Mouse (Mus musculus) CH12.LX (cell line): ENCODE data around the gene Cybrd1.

Source experiments
- CTCF ChIP-seq, 2 experiments: IDR thresholded peaks in 1 of 2; conservative IDR thresholded peaks in 1 of 2; 2 replicates each; pipeline ENCODE4 v1.5.1; 2011 to 2012; ENCODE audit warnings: low read depth in 2 of 2, low read length in 2 of 2, improper control_type of control experiment in 1 of 2, inconsistent platforms in 1 of 2, mild to moderate bottlenecking in 1 of 2, moderate library complexity in 1 of 2
- ELF1 ChIP-seq: IDR thresholded peaks from 2 replicates; pipeline ENCODE4 v1.6.1; 2014; ENCODE audit warnings: low read depth, mild to moderate bottlenecking, inconsistent platforms, low read length, improper control_type of control experiment

DNA sequence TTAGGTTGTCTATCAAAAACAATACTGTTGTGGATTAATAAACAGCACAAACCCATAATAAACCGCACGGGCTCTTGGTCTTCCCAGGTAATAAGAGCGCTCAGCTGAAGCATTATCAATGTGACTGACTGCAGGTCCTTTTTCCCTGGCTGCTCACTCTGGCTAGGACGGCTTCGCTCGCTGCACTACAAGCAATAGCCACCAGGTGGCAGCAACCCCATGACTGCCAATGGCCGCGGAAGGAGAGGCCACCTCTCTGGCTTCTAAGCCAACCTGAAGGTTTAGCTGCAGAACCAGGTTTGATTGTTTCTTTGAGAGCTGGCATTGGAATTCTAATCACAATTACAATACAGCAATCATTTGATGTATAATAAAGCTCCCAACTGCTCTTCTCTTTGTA, 37.8 kb downstream of the Cybrd1 start:
- TF ChIP-seq CTCF (conservative IDR thresholded peaks at IDR 0.05 in 1 of 2, IDR thresholded peaks at IDR 0.05 in 1 of 2; ENCODE audit: low read depth in 2 of 2, low read length in 2 of 2) (peak; percentile 78 to 92), ELF1 (no peak)
